Mouse (Mus musculus) right cerebral cortex, postnatal 4 days (tissue): ENCODE results near the gene Mrc2.

Experiments used
- DNase-seq: peaks from one replicate; pipeline ENCODE4 v3.0.0-alpha.2; 2022

The Mrc2 gene

DNA sequence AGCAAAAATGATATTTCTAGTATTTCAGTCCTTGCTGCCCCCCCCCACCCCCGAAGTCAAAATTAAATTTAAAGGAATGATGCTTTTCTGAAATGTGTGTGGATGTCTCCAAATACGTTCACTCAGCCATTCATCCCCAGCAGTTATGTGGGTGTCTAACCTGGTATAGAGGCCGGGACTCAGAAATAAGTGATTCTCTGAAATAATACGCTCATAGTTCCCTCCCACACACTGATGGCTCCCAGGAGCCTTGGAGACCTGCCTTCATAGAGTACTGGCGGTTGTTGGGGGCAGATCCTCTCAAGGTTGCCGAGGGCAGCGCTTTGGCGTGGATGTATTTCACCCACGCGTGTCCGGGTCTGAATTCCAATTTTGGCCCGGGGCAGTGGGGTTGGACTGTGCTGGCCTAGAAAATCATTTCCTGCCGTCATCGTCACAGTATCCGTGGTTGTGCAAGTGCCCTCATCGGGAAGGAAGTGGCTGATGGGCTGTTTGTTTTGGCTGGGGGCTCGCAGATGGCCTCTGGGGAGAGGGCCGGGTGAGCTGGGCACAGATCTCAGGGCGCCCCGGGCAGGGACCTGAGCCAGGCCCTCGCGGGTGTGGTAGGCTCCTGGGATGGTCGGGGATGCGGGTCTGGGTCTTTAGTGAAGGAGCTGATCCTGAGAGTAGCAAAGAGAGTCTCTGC lies 19.0 kb downstream of the Mrc2 start:
- no peak for DNase-seq

DNA sequence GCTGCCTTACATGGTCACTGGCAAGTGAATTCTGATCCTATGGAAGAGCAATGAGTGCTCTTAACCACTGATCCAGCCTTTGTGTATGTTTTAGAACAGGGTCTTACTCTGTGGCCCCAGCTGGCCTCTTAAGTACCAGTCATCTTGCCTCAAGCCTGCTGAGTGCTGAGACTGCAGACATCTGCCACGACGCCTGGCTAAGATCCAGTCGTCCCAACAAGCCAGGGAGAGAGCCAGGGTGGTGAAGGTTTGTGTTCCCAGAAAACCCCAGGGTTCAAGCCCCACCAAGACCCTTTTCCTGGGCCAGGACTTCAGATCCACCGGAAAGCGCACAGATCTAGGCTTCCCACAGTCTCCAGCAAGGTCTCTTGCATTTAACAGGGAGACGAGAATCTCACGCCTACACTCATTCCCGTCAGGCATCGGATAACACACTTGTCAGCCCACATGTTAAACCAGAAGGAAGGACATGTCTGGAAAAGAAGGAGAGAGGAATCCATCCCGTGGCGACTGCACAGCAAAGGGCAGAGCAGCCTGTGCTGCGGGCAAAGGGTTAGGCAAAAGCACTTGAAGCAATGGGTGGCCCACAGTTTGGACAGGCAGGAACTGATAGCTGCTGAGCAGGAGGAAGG lies 20.0 kb downstream of the Mrc2 start:
- DNase-seq: no peak

DNA sequence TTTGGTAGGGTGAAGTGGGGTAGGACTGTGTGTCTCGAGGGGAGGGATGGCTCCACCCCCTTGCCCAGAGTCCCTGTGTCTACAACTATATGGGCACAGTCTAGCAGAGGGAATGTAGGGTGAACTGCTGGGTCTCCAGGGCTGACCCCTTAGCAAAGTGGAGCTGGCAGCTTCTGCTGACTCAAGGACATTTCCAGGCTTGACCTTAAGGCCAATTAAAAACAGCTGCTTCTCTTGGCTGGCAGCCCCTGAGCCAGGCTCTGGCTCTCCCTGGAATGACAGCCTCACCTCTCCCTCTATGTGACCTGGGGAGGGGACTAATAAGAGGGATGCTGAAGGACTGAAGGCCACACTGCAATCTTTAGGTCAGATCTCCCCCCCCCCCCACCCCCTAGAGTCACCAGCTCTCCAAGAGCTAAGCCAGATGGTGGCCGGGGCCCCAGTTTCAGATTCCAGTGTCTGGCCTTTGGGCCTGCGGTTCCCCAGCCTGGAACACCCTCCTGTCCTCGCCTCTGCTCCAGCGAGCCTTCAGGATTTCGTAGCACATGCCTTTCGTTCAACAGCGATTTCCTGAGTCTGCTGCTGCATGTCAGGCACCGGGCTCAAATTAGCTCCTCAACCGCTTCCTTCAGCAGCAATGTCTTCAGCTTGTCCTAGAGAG lies 20.7 kb downstream of the Mrc2 start:
- DNase-seq: peak; percentile 14

DNA sequence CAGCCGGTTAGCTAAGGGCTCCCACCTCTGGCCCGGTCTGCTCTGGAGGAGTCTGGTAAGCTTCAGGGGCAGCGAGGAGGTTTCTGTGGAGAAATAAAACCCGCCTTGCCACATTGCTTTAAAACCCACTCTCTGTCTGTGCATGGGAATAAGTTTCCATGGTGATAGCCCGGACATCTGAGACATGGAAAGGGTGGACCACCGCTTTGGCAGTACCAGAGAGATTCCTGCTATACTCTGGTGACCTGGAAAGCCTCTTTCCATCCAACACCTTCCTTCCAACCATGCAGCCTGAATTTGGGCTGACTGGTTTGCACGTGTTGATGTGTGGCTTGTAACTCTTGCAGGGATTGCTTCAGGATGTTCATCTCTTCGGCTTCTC lies 21.2 kb downstream of the Mrc2 start:
- DNase-seq: no peak

DNA sequence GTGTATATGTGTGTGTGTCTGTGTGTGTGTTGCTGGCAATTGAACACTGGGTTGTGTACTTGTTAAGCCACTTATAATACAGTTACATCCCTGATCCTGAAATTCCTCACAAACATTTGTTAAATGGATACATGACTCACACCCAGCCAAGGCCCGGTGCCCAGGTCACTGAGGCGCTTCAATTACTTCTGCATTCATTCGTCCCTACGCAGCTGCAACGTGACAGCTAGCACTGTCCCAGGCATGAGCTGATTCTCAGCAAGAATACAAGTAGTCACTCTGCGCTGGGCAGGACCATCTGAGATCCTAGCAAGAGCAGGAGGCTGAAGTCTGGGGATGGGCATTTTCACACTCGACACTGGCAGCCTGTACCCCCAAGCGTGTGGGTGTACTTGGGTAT lies 22.9 kb downstream of the Mrc2 start:
- DNase-seq: no peak

DNA sequence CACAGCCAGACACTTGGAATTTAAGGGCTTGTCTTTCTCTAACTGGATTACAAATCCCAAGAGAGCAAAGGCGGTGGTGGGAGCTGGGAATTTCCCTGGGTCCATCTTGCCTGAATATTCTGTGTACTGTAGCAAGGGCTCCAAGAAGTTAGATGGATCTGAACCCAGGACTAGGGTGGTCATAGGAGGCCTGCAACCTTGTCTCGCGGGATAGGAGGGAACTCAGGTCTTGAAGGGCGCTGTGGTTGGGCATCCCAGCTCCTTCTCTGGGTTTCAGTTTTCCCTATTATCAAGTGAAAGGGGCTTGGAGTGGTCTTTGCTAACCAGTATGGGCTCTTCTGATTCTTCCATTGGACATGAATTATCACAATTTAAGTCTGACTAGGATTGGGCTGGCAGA lies 23.7 kb downstream of the Mrc2 start:
- DNase-seq: no peak

DNA sequence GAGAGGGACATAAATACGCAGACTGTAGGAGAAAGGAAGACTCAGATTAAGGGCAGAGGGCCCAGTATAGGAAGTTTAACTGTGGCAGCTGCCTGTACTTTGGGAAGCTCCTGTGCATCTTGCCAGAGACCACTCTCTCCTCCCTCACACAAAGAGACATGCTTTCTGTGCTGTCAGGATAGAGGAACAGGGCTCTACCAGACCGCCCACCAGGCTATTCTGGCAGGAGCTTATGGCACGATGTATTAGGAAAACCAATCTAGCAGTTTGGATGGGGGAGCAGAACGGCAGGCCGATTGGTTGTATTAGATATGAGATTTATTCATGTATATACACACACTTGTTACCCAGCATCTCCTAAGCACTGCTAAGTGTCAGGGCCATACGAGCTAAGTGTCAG lies 25.3 kb downstream of the Mrc2 start:
- DNase-seq: no peak

DNA sequence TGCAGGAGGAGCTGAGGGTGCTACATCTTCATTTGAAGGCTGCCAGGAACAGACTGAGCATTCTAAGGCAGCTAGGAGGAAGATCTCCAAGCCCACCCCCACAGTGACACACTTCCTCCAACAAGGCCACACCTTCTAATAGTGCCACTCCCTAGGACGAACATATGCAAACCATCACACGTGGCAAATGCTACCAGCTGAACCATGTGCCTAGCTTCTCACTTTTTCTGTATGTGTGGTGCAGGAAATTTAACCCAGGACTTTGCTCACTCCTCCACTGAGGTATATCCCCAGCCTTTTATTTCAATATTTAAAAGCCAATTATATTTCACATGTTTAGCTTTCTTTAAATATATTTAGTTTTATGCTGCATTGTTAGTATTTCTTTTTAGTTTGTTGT lies 28.6 kb downstream of the Mrc2 start:
- DNase-seq: no peak

DNA sequence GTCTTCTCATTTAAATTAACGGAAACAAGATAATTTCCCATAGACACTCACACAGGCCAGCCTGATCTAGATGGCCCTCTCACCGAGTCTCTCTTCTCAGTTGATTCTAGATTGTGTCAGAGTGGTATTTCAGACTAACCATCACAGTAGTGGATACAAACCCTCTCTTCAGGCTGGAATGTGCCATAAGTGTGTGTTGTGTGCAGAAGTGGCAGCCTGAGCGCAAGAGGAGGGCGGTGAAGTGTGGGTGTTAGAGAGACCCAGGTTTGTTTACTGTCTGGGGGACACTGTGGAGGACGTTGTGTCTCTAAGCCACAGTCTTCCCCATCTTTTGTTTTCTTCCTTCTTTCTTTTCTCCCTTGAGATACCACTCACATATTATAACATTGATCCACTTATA lies 31.1 kb downstream of the Mrc2 start:
- no peak for DNase-seq

DNA sequence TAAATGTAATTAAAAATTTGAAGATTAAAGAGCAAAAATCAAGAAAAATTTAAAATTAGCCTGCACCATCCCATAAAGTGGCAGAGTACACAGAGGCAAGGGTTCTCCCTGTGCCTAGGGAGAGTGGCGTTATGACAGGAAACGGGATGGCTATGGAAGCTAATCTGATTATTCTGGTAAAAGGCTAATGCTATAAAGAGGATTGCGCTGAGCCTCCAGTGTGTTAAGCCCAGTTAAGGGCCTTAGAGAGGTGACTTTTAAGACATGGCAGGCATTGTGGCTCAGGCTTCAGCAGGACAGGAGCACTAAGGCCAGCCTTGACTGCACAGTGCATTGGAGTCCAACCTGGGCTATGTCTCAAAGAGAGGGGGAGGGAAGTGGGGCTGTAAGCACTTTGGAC lies 34.7 kb downstream of the Mrc2 start:
- no peak for DNase-seq

DNA sequence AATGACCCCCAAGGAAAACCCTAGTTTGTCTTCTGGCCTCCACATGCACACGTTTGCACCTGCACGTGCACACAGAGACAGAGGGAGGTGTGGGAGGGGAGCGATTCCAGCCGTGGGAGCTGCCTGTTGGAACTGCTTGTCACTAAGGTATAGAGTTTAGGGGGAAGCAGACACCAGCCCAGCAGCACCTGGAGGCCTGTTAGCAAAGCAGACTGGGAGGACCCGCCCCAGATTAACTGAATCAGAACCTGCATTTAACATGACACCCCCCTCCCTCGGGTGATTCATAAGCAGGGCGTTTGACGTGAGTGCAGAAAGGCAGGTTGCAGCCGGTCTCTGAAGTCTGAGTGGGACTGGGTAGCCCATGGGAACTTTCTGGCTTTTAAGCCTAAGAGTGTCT lies 37.5 kb downstream of the Mrc2 start:
- no peak for DNase-seq

DNA sequence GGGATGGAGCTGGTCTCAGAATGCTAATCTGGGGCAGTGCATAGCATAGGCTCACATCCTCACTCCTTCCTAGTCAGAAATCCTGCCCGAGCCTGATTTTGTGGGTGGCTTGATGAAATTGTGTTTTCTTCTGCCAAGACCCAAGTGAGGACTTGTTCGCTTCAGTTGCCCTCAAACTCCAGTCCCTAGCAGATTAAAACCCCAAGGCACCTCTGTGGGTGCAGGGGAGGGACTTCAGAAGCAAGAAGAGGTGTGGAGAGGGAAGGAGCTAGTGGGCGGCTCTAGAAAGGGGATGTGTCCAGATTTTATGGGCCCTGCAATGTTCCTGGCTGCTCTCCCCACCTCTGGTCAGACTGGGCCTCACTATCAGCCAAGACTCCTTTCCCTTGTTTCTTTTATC lies 38.7 kb downstream of the Mrc2 start:
- no peak for DNase-seq

DNA sequence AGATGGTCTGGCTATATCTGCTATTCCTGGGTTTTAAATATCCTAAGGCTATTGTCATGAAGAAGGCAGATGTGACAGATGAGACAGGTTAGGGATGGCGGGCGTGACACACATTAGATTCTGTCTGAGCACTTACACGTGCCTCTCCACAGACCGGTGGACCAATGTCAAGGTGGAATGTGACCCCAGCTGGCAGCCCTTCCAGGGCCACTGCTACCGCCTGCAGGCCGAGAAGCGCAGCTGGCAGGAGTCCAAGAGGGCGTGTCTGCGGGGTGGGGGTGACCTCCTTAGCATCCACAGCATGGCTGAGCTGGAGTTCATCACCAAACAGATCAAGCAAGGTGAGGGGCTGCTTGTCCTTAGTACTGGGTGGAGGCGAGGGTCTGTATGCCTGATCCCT lies 39.3 kb downstream of the Mrc2 start:
- DNase-seq: peak; percentile 51

DNA sequence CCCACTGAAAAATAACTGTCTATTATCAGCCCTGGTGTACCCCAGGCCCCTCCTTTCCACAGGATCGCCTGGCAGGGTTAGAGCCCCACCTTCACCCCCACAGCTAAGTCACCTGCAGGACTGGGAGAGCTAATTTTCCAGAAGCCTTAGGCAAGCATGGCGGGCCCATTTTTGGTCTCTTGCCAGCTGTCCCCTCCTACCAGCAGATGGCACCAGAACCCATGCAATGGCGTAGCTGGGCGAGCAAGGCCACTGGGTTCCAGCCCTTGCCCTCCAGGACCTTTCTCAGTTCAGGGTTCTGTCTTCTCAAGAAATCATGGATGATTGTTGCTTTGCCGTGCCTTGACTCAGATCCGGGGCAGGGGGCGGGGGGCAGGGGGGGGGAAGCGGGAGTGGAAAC lies 40.0 kb downstream of the Mrc2 start:
- peak; percentile 68 for DNase-seq

DNA sequence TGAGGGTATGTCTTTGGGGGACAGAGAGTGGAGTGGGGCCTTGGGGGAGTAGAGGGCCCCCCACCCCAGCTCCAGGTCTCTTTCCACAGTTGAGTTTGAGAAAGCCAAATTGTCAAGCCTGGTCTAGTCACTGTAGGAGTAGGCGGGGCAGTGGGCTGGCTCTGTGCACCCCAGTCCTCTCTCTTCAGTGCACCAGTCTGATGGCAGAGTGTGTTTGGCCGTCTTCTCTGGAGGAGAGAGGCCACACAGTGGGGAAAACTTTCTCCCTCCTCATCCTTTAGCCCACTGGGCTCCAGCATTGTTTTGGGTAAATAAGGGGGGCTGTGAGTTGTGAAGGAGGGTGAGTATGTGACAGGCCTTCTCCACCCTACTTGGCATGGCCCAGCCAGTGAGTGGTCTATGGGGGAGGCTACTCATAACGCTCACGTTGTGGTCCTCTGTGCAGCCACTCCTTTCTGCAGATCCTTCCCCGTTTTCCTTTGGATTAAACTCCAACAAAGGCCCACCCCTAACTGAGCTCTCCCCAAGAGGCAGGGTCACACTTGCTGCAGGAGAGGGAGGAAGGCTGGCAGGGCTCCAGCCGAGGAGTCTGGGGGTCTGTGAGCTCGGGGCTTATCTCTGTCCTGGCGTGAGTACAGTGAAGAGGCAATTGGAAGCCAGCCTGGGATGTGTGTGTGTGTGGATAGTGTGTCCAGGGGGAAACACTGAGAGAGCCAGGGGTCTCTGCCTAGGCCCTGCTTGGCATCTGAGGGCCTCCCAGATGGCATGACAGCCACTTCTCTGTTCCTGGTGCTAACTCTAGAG lies 41.6 kb downstream of the Mrc2 start:
- DNase-seq: no peak

DNA sequence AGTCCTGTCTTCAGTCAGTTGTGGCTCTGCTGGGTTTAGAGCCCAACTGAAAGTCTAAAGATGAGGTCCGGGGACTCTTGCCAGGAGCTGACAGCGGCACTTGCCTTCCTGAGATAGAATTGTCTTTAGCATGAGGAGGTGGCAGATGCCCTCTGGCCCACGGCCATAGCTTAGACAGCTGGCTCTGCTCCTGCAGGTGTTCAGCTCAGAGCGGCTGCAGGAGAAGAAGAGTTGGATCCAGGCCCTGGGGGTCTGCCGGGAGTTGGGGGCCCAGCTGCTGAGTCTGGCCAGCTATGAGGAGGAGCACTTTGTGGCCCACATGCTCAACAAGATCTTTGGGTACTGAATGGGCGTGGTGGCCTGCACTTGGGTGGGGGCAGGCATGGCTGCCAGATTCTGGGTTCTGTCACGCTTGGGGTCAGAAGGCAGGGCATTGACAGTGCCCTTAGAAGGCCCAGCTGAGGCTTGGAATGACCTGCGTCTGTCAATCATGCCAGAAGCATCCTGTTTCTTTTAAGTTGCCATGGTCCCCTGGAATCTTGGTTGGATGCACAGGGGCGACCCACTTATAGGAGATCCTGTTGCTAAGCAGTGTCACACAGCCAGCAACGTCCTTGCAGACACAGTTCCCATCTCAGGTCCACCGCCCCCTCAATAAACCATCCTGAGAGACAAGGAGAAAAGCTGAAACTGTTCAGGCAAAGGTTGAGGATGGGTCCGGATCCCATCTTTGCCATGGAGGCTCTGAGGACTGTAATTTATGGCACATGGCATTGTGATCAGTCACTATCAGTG lies 46.4 kb downstream of the Mrc2 start:
- no peak for DNase-seq

DNA sequence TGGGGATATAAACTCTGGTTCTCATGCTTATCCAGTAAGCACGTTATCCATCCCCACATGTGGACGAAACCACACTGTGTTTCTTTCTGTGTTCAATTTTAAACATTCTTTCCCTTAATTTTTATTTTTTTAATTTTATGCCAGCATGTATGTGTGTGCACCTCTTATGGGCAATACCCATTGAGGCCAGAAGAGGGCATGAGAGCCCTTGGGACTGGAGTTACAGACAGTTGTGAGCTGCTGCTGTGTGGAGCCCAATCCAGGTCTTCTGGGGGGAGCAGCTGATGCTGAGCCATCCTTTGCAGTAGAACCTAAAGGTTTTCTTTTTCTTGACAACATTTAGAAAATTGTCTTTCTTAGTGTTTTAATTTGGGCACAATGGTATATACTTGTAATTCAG lies 52.8 kb downstream of the Mrc2 start:
- no peak for DNase-seq

DNA sequence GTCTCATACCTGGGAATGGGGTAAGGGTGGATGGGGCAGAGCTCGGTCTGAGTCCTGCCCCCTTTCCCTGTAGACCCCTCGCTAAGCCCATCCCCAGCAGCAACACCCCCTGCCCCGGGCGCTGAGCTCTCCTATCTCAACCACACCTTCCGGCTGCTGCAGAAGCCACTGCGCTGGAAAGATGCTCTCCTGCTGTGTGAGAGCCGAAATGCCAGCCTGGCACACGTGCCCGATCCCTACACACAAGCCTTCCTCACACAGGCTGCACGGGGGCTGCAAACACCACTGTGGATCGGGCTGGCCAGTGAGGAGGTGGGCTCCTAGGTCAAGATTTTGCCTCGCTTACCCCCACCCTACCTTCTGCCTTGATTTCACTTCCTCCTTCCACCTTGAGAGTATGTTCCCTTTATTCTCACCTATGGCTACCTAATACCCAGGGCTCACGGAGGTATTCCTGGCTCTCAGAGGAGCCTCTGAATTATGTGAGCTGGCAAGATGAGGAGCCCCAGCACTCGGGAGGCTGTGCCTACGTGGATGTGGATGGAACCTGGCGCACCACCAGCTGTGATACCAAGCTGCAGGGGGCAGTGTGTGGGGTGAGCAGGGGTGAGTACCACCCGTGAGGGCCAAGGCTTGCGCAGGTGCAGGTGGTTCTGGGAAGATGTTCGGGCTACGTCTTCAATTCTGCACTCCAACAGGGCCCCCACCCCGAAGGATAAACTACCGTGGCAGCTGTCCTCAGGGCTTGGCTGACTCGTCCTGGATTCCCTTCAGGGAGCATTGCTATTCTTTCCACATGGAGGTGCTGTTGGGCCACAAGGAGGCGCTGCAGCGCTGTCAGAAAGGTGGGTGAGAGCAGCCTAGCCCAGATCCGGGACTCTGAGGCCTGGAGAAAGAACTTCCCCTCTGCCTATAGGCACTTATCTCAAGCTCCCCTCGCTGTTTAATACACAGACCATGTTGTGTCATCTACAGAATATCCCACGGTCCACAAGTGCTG lies 55.0 kb downstream of the Mrc2 start:
- peak; percentile 97 for DNase-seq

DNA sequence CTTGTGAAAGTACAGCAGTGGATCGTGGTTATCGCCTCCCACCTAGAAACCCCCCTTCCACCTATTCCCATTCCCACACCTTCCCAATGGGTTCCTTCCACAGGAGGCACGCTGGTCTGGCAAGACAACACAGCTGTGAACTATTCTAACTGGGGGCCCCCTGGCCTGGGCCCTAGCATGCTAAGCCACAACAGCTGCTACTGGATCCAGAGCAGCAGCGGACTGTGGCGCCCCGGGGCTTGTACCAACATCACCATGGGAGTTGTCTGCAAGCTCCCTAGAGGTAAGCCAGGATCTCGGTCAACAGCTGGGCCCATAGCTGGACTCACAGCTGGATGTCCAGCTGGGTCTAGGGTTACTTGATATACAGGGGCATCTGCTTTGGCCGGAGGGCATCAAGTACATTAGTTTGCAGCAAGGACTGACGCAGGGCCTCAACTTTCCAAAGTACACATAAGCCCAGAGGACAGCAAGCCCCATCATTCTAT lies 56.1 kb downstream of the Mrc2 start:
- DNase-seq: no peak

DNA sequence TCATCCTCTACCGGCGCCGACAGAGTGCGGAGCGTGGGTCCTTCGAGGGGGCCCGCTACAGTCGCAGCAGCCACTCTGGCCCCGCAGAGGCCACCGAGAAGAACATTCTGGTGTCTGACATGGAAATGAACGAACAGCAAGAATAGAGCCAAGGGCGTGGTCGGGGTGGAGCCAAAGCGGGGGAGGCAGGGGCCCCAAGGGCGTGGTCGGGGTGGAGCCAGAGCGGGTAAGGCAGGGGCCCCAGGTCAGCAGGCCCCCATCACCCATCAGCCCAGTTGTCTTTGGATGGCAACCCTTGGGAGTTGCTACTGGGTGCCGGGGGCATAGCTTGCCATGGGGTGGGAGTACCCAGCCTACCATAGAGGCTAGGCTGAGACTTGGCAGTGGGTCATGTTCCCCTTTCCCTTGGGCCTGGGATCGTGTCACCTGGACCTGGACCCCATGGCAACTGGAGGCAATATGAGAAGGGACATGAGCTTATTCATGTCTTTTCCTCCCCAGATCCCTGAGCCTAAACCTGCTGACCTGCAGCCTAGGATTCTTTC lies 57.4 kb downstream of the Mrc2 start:
- DNase-seq: no peak

DNA sequence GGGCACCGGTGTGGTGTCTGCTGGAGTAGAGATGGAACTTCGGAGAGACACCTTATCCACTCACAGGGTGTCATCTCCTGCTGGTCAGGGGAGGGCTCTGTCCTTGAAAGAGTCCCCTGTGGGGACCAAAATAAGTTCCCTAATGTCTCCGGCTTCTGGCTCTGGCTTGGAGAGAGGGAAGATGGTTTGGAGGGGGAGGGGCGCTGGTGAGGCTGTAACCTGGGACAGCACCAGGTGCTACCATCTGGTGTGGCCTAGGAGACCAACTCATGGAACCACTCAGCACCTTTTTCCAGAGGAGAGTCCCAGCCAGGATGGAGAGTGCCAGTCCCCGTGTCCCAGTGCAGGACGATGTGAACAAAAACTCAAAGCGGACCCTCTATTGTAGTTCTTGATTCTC lies 58.2 kb downstream of the Mrc2 start:
- DNase-seq: no peak
